Mouse (Mus musculus) kidney, postnatal 4 days (tissue): ENCODE results near the gene Nos1ap.

Experiments used
- DNase-seq, 2 experiments: peaks; one replicate each; pipeline ENCODE4 v3.0.0; 2021; ENCODE audit warnings: mixed read lengths in 2 of 2

Nos1ap gene

DNA sequence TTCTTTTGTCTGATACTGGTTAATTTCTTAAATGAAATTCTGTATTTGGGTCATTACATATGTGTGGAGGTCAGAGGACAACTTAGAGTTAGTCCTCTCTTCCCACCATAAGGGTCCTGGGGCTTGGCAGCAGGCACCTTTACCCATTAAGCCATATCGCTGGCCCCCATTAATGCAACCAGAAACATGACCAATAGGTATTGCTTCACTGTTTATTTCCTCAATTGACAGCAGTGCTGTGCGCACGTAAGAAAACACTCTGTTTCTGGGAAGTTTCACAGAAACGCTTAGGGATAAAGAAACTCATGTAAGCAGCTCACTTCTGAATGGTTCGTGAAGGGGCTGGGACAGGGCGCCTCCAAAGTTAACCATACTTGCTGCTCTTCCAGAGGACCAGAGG lies 44.4 kb downstream of the Nos1ap start:
- DNase-seq, result no peak

DNA sequence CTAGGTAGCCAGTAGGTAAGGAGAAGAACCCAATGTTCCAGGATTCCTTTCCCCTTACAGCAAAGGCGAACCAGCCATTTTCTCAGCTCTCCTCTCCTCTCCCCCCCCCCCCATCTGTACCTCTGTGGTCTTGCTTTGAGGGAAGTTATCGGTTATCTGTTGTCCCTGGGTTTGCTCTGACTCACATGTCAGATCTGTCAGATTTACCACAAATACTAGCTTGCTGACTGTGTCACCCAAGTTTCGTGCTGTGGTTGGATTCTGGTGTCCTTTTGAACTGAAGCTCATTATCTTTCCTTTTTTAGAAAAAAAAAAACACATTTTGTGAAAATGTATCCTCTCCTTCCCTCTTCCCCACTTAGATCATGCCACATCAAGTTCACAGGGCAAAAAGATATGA lies 50.2 kb downstream of the Nos1ap start:
- DNase-seq, result no peak

DNA sequence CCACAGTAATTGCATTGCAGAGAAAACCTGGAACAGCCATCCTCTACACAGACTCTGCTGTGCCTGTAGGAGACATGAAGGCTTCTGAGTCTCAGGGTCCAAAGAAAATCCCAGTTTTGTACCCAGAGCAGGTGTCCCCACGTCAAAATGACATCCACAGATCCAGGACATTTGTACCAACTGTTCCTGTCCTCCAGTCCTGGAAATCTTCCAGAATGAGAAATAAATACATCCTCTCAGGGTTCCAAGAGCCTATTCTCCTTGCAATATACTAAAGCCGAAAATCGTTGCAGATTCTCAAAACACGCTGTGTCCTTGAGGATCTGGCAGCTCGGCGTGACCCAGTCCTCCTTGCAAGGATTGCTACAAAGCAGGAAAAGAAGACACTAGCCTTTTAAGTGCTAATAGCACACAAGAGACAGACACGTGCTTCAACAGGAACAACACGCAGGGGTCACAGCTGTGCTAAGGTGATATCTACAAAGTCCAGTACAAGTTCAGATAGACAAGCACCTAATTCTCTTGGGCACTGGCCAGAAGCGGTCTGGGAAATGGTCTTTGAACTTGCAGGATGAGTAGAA lies 51.1 kb downstream of the Nos1ap start:
- DNase-seq, result peak in 1 of 2 experiments; percentile 31

DNA sequence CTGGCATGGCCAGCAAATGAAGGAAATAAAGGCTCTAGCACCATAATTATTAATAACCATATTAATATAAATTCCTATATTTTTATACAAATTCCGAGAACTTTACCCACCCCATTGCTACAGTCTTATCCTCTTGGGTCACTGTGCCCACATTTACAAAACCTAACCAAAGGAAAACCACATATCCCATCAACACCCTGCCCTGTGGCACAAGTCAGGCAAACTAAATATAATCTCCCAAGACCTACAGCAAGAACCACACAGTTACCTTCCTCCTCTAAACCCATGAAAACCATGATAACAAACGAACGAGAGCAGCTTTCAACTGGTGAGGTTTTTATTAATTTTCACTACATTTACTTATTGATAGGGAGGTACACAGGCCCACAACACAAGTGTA lies 53.3 kb downstream of the Nos1ap start:
- no peak for DNase-seq

DNA sequence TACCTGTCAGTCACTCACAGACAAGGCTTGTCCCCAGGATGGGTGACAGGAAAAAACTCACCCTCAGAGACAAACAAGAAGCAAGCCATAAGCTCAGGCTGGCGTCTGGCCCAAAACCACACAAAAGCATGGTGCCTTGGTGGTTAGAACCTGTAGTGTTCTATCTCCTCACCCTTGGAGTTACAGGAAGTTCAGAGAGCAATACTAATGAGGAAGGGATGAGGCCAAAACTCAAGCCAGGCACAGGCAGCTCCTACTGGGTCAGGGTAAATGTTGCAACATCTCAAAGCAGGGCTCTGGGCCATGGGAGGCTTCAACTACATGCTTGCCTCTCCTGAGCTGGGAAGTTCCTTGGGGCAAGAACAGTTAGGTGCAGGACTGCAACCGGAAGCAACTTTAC lies 54.4 kb downstream of the Nos1ap start:
- DNase-seq, result no peak

DNA sequence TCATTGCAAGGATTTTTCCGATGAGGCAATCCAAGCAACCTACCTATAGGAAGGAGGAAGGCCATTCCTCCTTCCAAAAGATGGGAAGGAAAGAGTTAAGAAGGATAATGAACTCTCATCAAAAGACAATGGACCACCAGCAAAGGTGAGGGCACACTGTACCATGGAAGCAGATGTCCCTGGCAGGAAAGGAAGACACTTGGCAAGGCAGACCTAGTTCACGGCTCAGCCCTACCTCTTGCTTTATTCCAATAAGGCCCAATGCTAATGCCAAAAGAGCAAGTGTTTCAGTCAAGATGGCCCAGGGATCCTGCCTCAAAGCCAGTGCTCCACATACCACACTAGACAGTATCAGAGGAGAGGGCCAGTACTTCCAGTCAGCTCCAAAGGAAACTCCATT lies 58.4 kb downstream of the Nos1ap start:
- DNase-seq, result no peak

DNA sequence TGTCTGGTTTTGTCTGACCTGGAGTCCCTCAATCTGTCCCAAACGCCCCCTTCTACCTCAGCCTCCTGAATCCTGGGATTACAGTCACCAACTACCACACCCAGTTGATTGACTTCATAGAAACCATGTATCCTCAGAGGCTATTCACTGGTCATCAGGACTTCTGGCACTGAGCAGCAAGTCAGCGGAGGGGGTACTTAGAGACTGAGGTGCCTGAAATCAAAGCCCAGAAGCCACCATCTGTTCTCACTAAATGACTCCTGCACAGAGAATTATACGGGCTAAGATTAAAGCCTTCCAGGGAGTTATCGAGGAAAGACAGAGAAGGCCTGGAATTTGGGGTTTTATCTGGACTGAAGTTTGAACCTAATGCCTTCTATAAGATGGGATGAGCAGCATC lies 59.2 kb downstream of the Nos1ap start:
- no peak for DNase-seq

DNA sequence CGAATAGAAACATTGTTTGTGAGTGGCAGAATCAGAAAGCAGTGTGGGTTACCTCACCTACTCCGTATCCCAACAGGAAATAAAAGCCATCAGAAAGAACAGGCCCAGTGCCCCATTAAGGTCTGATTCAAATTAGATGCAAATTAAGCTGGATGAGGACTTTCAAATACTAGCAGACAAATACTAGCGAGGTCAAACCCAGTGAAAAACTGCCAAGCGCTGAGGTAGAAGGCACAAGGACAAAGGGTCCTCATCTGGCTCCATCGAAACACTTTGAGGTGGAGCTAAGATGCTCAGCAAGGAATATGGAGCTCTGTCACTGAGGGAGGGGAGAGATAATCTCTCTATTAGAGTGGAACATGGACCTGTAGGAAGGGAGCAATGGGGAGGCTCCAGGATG lies 66.8 kb downstream of the Nos1ap start:
- DNase-seq, result no peak

DNA sequence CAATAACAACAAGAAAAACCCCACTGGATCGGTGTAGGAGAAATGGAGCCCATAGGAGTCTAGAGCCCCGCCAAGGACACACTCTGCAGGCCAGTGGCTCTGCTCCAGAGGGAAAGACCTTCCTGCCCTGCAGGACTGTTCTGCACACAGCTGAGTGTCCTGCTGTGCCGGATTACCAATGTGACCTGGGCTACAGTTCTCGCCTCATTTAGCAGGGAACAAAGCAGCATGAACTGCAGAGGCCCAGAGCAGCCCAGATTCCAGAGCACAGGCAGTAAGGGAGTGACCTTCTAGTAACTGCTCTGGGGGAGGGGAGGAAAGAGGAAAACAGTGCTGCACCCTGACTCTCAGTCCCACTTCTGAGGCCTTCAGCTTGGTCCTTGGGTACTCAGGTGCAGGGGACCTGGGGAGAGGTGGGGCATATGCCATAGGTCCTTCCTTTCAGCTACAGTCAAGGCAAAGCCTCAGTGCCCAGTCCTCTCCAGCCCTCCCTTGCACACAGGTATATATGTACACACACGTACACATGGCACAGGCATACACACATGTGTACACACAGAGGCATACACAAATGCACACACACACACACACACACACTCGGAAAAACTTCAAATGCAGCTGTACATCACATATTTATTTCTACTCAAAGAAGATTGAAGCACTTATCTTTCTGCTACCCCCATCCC lies 68.0 kb downstream of the Nos1ap start:
- DNase-seq, result peak; percentile 50 to 71

DNA sequence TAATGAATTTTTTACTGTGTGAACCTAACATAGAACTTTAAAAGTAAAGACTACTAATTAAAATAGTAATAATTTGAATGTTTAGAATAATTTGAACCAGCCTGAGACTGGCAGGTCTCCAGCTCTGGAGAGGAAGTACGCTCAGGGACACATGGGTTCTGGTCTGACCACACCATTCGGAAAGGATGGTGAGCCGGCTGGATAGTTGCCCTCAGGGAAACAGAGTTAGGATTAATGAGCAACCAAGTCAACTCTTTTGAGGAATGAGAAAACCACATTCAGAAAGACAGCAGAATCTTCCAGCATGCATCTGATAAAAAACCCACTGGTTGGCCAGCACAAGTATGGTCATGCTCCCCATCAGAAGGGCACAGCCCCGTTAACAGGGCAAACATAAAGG lies 69.5 kb downstream of the Nos1ap start:
- no peak for DNase-seq

DNA sequence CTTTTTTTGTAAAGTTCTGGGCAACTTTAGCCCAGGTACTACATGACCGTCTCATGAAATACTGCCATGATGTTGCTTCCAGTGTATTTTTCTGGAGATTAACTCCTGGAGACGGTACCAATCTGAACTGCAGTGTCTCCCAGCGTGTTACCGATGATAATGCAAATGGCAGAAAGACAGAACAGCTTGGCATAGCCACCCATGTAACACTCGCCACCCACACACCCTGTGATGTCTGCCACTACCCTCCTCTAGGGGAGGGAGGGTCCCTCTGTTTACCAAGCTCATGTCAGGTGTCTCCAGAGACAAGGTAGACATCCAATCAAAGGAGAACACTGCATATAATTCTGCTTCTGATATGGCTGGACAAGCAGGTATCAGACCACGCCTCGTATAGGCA lies 70.0 kb downstream of the Nos1ap start:
- DNase-seq, result no peak

DNA sequence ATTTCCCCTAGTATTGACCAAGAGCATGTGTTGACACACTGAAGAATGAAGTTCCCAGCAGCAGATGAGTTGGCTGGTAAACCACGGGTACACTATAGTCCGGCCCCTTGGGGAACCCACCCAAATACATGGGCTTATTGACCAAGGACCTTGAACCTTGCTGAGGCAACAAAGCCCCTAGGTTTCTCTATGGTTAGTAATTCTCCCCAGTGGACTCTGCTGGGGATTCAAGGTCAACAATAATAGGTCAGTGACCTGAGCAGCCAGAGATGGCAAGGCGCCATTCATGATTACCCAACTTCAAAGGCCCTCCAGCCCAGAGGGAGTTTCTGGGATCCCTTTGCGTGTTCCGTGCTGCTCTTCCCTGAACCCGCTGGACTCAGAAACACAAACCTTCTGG lies 73.5 kb downstream of the Nos1ap start:
- DNase-seq, result no peak

DNA sequence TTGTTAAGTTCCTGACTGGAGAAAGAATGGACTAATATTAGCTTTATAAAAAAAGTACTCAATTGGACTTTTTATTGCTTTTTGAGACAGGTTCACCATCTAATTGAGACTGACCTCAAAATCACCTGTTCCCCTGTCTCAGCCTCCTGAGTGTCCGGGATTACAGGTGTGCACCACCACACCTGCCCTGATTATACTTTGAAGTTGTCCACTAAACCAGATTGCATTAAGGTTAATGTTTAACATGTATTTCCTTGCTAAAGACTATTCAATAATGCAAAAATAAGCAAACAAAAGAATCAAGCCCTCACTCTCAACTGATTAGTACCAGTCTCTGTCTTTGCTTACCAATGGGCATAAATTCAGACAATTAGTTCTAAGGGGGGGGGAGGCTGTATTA lies 74.2 kb downstream of the Nos1ap start:
- DNase-seq, result no peak

DNA sequence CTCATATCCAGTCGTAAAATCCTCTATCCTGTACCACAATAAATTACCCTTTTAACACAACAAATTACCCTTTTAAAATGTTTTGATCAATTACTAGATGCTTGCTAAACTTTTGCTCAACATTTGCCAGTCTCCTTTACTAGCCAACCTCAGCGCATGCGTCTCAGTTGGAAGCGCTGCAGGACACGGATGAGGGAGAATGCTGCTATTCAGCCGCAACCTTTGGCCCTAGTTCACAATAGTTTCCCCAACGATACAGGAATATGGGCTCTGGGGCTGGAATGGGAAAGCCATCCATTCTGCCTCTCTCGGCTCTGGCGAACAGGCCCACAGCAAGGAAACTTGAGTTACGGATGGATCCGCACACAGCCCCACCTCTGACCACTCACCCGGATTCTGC lies 75.4 kb downstream of the Nos1ap start:
- DNase-seq, result peak in 1 of 2 experiments; percentile 28

DNA sequence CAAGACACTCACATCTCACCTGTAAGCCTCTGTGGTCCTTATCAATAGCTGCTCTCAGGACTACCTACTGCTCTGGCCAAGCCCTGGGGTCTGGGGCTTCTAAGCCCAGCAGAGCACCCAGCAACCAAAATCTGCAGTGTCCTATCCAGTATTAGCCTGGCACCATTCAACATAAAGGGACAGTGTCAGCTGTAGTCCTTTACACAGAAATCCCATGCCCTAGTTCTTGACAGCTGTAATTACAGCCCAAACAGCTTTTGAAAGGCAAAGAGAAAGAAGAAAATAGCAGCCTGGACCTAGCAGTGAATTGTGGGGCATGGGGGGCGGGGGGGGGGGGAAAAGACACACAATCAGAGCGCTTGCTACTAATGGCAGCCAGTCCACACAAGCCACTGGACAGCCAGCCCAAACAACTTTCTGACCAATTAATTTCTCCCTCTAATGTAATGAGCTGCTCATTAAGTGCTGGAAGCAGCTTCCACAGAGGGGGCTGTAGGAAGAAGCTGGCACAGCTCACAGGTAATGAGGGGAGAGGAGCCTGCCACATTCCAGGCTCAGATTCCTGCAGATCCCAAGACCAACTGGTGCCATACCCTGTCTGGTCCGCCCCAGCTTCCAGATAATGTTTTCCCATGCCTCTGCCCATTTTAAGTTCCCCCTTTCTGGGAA lies 77.1 kb downstream of the Nos1ap start:
- DNase-seq, result no peak

DNA sequence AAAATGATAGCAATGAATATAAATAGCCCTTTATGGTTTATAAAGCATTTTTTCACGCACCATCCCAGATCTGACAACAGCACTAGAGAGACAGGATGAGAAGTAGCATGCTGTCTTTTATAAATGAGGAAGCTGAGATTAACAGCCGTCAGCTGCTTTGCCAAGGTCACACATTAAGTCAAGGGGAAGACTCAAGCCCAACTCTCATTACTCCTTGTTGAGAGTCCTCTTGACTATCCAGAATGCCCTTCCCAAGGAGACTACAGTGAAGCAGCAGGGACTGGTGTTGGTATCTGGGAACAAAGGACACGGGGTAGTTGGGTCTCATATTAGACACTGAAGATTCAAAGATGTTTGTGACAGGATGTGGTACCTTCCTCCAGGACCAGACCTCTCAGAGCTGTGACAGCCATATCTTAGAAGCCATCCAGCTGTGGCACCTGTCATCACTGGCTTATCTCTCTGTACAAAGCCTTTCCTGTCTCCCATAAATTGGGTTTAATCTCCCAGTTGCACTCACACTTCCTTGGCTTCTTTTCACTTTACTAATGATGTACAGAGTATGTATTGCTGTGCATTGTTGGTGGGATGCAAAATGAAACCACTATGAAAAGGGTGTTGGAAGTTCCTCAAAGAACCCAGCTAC lies 78.9 kb downstream of the Nos1ap start:
- DNase-seq, result no peak

DNA sequence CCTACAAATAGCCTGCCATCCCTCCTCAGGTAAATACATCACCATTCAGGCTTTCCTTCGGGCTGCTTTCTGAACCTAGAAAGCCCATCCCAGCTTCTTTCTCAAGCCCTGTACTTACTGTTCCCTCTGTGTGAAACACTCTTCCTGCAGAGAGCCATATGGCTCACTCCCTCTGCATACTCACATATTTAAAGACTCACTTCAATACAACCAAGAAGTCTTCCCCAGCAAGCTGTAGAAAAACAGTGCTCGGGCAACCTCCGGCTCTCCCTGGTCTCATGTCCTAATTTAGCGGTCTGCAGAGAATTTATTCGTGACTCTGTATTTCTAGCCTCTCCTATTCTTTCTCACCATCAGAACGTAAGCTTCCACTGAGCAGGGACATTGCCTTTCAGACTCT lies 83.4 kb downstream of the Nos1ap start:
- no peak for DNase-seq

DNA sequence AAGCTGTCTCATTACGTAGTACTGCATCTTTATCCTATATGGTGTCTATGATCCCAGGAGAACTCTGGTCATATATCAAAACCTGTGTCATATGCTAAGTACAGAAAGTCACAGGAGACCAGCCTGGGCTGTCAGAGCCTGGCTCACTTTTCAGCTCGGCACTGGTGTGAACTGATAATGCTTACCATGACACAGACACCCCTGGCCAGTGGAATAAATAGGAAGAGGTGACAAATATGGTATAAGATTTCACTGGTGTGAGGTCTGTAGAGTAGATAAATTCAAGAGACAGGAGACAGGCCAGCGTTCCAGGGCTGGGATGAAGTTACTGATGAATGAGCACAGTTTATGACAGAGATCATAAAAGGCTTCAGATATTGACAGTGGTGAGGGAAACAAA lies 84.6 kb downstream of the Nos1ap start:
- DNase-seq, result no peak

DNA sequence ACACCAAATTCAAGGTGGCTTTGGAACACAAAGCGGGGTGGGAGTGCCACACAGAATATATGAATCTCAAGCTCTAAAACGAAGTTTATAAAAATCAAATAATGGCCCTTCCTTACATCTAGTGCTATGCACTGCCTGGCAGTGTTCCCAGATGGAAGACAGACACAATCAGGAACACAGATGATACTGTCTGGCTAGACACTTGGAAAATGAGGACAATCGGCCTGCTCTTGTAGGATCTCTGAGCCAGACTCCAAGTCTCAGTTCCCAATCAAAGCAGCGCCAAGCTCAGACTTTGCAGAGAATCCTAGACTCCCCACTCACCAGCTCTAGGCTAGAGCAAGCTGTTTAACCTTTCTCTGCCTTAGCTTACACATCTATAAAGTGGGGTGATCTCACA lies 85.3 kb downstream of the Nos1ap start:
- DNase-seq, result no peak

DNA sequence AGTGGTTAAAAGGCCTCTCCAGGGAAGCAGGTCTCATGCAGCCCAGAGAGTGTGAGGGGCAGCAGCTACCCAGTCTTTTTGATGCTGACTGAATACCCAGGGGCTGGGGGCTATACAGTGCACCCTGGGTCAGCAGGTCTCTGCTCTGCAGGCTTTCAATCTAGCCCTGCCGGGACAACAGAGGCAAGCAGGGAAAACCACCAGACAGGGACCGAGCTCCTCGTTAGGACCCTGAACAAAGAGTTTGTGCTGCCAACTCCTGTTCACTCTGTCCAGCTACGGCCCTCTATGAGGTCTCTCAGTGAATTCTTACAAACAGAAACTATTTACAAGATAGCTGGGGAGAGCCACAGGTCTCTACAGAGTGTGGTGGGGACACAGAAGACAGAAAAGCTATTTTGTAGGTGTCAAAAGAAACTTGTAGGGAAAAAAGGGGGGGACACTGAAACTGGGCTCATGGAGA lies 86.4 kb downstream of the Nos1ap start:
- no peak for DNase-seq

DNA sequence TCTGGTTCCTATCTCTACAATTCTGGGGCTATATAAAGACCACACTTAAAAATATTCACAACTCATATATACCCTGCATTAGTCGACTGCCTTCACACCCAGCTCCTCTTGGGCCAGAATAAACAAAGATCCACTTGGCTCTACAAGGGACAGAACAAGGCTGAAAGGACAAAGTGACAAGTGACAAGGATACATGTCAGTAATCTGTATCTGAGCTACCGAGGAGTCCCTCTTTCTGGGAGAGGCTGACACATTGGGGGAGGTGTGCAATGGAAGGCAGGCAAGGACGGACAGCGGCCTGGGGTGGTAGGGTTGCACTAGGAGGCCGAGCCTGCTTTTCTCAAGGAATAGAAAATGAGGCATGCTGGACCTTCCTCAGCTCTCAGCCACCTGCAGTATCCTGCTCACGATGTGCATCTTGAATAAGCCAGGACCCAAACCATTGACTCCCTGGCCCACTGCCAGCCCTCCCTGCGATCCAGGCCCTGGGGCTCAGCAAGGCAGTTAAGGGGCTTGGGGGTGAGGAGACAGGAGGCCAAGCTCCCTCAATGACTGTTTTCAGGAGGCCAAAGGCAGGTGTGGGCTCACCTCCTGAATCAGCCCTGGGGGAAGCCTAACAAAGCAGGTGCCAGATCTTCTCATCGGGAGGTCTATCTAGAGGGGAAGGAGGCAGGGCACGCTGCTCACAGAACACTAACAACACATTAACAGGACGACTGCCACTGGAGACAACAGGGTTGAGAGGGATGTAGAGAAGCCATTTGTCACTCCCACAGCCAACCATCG lies 87.0 kb downstream of the Nos1ap start:
- DNase-seq, result peak; percentile 50 to 69

DNA sequence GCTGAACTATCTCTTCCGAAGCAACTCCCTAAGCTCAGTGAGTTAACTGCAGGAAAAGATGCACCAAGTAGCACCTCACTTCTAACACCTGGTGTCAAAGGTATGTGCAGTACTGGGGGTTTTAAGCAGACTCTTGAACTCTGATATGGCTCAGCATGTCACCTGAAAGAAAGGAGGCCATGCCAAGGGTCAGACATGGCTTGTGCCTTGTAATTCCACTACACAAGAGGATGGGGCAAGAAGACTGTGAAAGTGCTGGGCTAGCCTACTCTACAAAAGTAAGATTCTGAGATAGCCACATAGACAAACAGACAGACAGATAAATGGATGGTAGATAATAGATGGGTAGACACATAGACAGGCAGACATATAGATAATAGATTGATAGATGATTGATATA lies 87.7 kb downstream of the Nos1ap start:
- DNase-seq, result no peak

DNA sequence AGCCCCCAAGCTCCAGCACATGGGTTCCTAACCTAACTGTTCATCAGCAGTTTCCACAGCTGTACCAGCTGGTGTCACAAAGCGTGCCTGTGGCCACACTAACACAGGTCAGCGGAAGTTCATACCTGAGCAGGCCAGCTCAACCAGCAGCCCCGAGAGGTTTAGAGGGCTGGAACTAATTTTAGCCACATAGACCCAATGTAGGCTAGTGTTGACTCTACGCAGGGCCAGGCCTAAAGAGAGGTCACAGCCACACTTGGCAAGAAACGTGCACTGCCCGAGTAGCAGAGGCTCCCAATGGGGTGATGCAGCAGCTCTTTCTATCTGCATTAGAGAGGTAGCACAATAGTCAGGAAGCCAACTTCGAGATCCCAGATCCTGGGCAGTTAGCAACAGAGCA lies 88.1 kb downstream of the Nos1ap start:
- DNase-seq, result no peak
